Mouse (Mus musculus): ENCODE measurements around the gene Fkbp15. TPM values are rescaled to one million over a fixed set of nuclear protein-coding genes. Genes with fewer than 3 reads are reported as not detected.

The Fkbp15 gene
- polyA plus RNA-seq, 1 experiment = 32.2 TPM

DNA sequence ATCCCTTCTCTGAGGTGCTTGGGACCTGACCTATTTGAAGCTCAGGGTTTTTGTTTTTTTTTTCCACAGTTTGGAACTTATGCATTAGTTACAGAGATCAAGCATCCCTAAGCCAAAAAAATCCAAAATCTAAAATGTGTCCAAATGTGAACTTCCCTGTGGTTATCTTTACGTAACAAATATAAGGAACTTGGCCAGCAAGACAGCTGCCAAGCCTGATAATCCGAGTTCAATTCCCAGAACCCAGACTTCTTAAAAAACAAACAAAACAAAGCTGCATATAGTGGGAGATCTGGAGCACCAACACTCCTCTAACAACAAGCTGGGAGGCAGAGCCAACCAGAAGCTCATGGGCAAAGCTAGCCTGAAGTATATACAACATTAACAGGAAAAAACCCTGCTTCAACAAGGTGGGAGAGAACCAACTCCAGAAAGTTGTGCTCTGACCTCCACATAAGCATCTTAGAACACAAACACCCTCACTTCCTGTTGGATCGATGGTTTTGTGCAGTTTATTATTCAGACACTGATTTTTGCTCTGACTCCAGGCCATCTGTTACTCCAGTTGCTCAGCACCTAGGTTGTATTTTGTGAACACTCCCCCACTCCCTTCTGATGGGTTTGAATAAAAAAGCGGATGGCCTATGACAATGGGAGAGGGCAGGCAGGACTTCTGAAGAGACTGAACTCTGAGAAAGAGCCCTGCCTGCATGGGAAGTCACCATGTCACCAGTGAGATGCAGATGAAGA, 37.4 kb upstream of the Fkbp15 start:
- H3K4me3 ChIP-seq (ENCODE audit: insufficient read depth, low read depth, low read length) = no peak overlapping the region
- DNase-seq = no peak
- WGBS = 70% methylated on average over 4 of the region's 4 CpGs
- H3K36me3 ChIP-seq (ENCODE audit: control insufficient read depth, insufficient read depth, low read length) = peaks cover 7% of the 10 kb centered on the region
- TF ChIP-seq CTCF (conservative IDR thresholded peaks at IDR 0.05; ENCODE audit: insufficient read depth, insufficient read length, low read depth, low read length) (no peak), POLR2A (IDR thresholded peaks at IDR 0.05; ENCODE audit: low read depth, low read length) (no peak)
- no peaks in the 10 kb centered on the region for H3K4me1 ChIP-seq (ENCODE audit: control insufficient read depth, insufficient read depth, low read length)
- H3K27me3 ChIP-seq (replicated peaks; ENCODE audit: control insufficient read depth, insufficient read depth, low read length) = no peaks in the 10 kb centered on the region
- no peak overlapping the region for H3K27ac ChIP-seq (ENCODE audit: insufficient read depth, low read depth, low read length)

DNA sequence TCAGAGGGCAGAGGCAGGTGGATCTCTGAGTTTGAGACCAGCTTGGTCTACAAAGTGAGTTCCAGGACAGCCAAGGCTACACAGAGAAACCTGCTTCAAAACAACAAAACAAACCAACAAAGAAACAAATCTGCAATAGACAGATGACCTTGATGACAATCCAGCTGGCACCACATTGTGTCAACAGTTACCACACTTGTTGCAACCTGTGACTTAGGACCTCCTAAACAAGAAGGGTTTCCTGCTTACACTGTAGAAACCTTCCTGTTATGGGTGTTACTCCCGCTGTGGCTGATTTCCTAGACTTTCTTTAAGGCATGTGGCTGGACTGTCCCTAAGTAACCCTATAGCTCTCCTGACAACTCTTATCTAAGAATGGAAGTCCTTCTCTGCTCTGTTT, 35.5 kb upstream of the Fkbp15 start:
- Histone ChIP-seq H3K27me3 (replicated peaks; ENCODE audit: control insufficient read depth, insufficient read depth, low read length) (no peaks in the 10 kb centered on the region), H3K27ac (ENCODE audit: insufficient read depth, low read depth, low read length) (no peak overlapping the region), H3K36me3 (ENCODE audit: control insufficient read depth, insufficient read depth, low read length) (peaks cover 7% of the 10 kb centered on the region), H3K4me3 (ENCODE audit: insufficient read depth, low read depth, low read length) (no peak overlapping the region), H3K4me1 (ENCODE audit: control insufficient read depth, insufficient read depth, low read length) (peaks cover under 1% of the 10 kb centered on the region; the same call in 1 of the 2 replicates)
- no peak for TF ChIP-seq POLR2A (IDR thresholded peaks at IDR 0.05; ENCODE audit: low read depth, low read length)
- DNase-seq = no peak
- WGBS = 67% methylated on average over 1 of the region's 1 CpGs

GRCm38 (mm10) chr4:62393459-62393858, 33.1 kb upstream of the Fkbp15 start:
- DNase-seq = peak; percentile 34
- peaks cover 7% of the 10 kb centered on the region for H3K36me3 ChIP-seq (ENCODE audit: control insufficient read depth, insufficient read depth, low read length)
- peaks cover 10% of the 10 kb centered on the region; the same call in 1 of the 2 replicates for H3K4me1 ChIP-seq (ENCODE audit: control insufficient read depth, insufficient read depth, low read length)
- WGBS = 51% methylated on average over 6 of the region's 6 CpGs
- H3K27ac ChIP-seq (ENCODE audit: insufficient read depth, low read depth, low read length) = no peak overlapping the region
- TF ChIP-seq POLR2A (IDR thresholded peaks at IDR 0.05; ENCODE audit: low read depth, low read length) = no peak
- no peak for TF ChIP-seq CTCF (conservative IDR thresholded peaks at IDR 0.05; ENCODE audit: insufficient read depth, insufficient read length, low read depth, low read length)
- no peaks in the 10 kb centered on the region for H3K27me3 ChIP-seq (replicated peaks; ENCODE audit: control insufficient read depth, insufficient read depth, low read length)
- no peak overlapping the region for H3K4me3 ChIP-seq (ENCODE audit: insufficient read depth, low read depth, low read length)

DNA sequence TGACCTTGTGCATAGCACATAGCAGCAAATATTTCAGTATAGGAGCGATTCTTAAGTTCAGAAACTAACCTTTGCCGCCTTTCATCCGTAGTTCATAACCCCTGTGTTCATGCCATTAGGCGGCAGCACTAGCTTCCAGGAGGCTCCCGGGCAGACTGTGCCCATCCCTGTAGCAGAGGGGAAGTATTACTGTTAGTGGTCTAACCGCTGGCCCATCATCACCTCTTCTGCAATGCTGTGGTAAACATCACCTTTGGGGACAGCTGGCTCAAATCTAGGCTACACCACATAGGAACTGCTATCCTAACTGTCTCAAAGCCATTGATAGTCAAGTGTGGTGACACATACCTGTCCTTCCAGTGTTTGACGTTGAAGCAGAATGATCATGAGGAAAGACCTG, 31.5 kb upstream of the Fkbp15 start:
- TF ChIP-seq POLR2A (IDR thresholded peaks at IDR 0.05; ENCODE audit: low read depth, low read length) = no peak
- no peak for TF ChIP-seq CTCF (conservative IDR thresholded peaks at IDR 0.05; ENCODE audit: insufficient read depth, insufficient read length, low read depth, low read length)

GRCm38 (mm10) chr4:62389592-62390512, 29.5 kb upstream of the Fkbp15 start:
- peak; percentile 68 for DNase-seq
- 55% methylated on average over 5 of the region's 5 CpGs for WGBS
- Histone ChIP-seq H3K27ac (ENCODE audit: insufficient read depth, low read depth, low read length) (peak overlapping the region; percentile 45), H3K36me3 (ENCODE audit: control insufficient read depth, insufficient read depth, low read length) (no peaks in the 10 kb centered on the region; the same call in 1 of the 2 replicates), H3K4me1 (ENCODE audit: control insufficient read depth, insufficient read depth, low read length) (peaks cover 10% of the 10 kb centered on the region; the same call in 1 of the 2 replicates), H3K4me3 (ENCODE audit: insufficient read depth, low read depth, low read length) (no peak overlapping the region), H3K27me3 (replicated peaks; ENCODE audit: control insufficient read depth, insufficient read depth, low read length) (no peaks in the 10 kb centered on the region)
- TF ChIP-seq CTCF (conservative IDR thresholded peaks at IDR 0.05; ENCODE audit: insufficient read depth, insufficient read length, low read depth, low read length) (no peak), POLR2A (IDR thresholded peaks at IDR 0.05; ENCODE audit: low read depth, low read length) (no peak)

More for the DNA sequence above, 31.5 kb upstream of the Fkbp15 start:
- Histone ChIP-seq H3K36me3 (ENCODE audit: control insufficient read depth, insufficient read depth, low read length) (peaks cover 5% of the 10 kb centered on the region), H3K27ac (ENCODE audit: insufficient read depth, low read depth, low read length) (no peak overlapping the region), H3K27me3 (replicated peaks; ENCODE audit: control insufficient read depth, insufficient read depth, low read length) (no peaks in the 10 kb centered on the region), H3K4me1 (ENCODE audit: control insufficient read depth, insufficient read depth, low read length) (peaks cover 10% of the 10 kb centered on the region; the same call in 1 of the 2 replicates), H3K4me3 (ENCODE audit: insufficient read depth, low read depth, low read length) (no peak overlapping the region)
- 81% methylated on average over 7 of the region's 7 CpGs for WGBS
- no peak for DNase-seq

DNA sequence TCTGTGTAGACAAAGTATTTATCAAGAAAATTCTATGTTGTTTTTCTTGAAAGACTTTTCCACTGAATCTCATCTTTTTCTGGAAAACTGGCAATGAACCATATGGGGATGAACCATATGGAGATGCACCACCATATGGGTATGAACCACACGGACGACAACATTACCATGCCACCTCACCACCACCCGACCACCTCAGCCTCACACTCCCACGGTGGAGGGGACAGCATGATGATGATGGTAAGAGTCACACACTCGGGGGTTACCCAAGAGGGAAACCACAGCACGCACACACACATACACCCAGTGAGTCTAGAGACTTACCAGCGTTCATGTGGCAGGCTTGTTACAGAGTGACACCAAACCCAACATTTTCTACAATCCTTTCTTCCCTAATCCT, 25.1 kb upstream of the Fkbp15 start:
- TF ChIP-seq CTCF (conservative IDR thresholded peaks at IDR 0.05; ENCODE audit: insufficient read depth, insufficient read length, low read depth, low read length) (no peak), POLR2A (IDR thresholded peaks at IDR 0.05; ENCODE audit: low read depth, low read length) (no peak)
- Histone ChIP-seq H3K27me3 (replicated peaks; ENCODE audit: control insufficient read depth, insufficient read depth, low read length) (no peaks in the 10 kb centered on the region), H3K4me1 (ENCODE audit: control insufficient read depth, insufficient read depth, low read length) (peaks cover 12% of the 10 kb centered on the region; the same call in 1 of the 2 replicates), H3K27ac (ENCODE audit: insufficient read depth, low read depth, low read length) (no peak overlapping the region), H3K4me3 (ENCODE audit: insufficient read depth, low read depth, low read length) (no peak overlapping the region), H3K36me3 (ENCODE audit: control insufficient read depth, insufficient read depth, low read length) (no peaks in the 10 kb centered on the region; the same call in 1 of the 2 replicates)
- 93% methylated on average over 7 of the region's 7 CpGs for WGBS
- no peak for DNase-seq

DNA sequence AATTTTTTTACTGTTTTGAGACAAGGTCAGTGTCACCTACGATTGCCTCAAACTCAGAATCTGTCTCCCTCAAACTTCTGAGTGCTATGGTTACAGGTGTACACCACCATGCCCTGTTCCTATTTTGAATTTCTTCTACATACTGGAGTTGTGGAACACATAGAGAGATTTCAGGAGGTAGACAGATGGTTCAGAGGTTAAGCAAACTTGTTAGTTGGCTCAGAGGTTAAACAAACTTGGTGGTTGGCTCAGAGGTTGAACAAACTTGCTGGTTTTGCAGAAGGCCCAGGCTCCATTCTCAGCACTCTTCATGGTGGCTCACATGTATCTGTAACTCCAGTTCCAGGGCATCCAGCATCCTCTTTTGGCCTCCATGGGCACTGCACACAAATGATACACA, 23.8 kb upstream of the Fkbp15 start:
- no peaks in the 10 kb centered on the region for H3K27me3 ChIP-seq (replicated peaks; ENCODE audit: control insufficient read depth, insufficient read depth, low read length)
- H3K4me3 ChIP-seq (ENCODE audit: insufficient read depth, low read depth, low read length) = no peak overlapping the region
- TF ChIP-seq CTCF (conservative IDR thresholded peaks at IDR 0.05; ENCODE audit: insufficient read depth, insufficient read length, low read depth, low read length) (no peak), POLR2A (IDR thresholded peaks at IDR 0.05; ENCODE audit: low read depth, low read length) (no peak)
- no peak for DNase-seq
- 68% methylated on average over 1 of the region's 1 CpGs for WGBS
- no peak overlapping the region for H3K27ac ChIP-seq (ENCODE audit: insufficient read depth, low read depth, low read length)
- peaks cover 11% of the 10 kb centered on the region for H3K4me1 ChIP-seq (ENCODE audit: control insufficient read depth, insufficient read depth, low read length)
- H3K36me3 ChIP-seq (ENCODE audit: control insufficient read depth, insufficient read depth, low read length) = no peaks in the 10 kb centered on the region; the same call in 1 of the 2 replicates

Measured in kidney, adult 2 months (tissue).